Mouse (Mus musculus) brain, embryonic 18.5 days (tissue): ENCODE results near the gene Slc30a2.
"Not testable (repeated sequence)": the region's sequence is repeated elsewhere in the genome, so short reads cannot be mapped to it uniquely, and the experiment has no call there.

Experiments used
- DNase-seq: peaks from one replicate; pipeline ENCODE4 v3.0.0-alpha.2; 2012; ENCODE audit warnings: low read depth, low spot score

The Slc30a2 gene

GRCm38 (mm10) chr4:134343071-134344031, at the start of gene Slc30a2:
Gene Slc30a2, plus strand, starts transcription at chr4:134343181.
- DNase-seq = no peak

- DNase-seq = no peak
Measured at GRCm38 (mm10) chr4:134293692-134294163, 49.3 kb upstream of the Slc30a2 start.

- DNase-seq = not testable (repeated sequence)
Measured at GRCm38 (mm10) chr4:134296096-134296495, 46.9 kb upstream of the Slc30a2 start.

GRCm38 (mm10) chr4:134296523-134296922, 46.5 kb upstream of the Slc30a2 start:
- no peak for DNase-seq

- DNase-seq = no peak
Measured at GRCm38 (mm10) chr4:134297369-134297768, 45.6 kb upstream of the Slc30a2 start.

GRCm38 (mm10) chr4:134298626-134299497, 44.1 kb upstream of the Slc30a2 start:
- no peak for DNase-seq

- DNase-seq = no peak
Measured at GRCm38 (mm10) chr4:134299498-134299810, 43.5 kb upstream of the Slc30a2 start.

GRCm38 (mm10) chr4:134300316-134300715, 42.7 kb upstream of the Slc30a2 start:
- DNase-seq = no peak

GRCm38 (mm10) chr4:134302084-134302483, 40.9 kb upstream of the Slc30a2 start:
- DNase-seq = no peak

GRCm38 (mm10) chr4:134306963-134307362, 36.0 kb upstream of the Slc30a2 start:
- DNase-seq = no peak

- DNase-seq = no peak
Measured at GRCm38 (mm10) chr4:134307367-134308072, 35.5 kb upstream of the Slc30a2 start.

GRCm38 (mm10) chr4:134310106-134310505, 32.9 kb upstream of the Slc30a2 start:
- DNase-seq = no peak

GRCm38 (mm10) chr4:134310656-134311055, 32.3 kb upstream of the Slc30a2 start:
- DNase-seq = no peak

GRCm38 (mm10) chr4:134311784-134312183, 31.2 kb upstream of the Slc30a2 start:
- no peak for DNase-seq

- no peak for DNase-seq
Measured at GRCm38 (mm10) chr4:134312341-134312740, 30.6 kb upstream of the Slc30a2 start.

GRCm38 (mm10) chr4:134312901-134313300, 30.1 kb upstream of the Slc30a2 start:
- no peak for DNase-seq

- DNase-seq = no peak
Measured at GRCm38 (mm10) chr4:134314081-134314655, 28.8 kb upstream of the Slc30a2 start.

GRCm38 (mm10) chr4:134314876-134315275, 28.1 kb upstream of the Slc30a2 start, which contains the start of gene Trim63:
Gene Trim63, plus strand, starts transcription at chr4:134315120.
- DNase-seq = no peak

- no peak for DNase-seq
Measured at GRCm38 (mm10) chr4:134315470-134315869, 27.5 kb upstream of the Slc30a2 start.

GRCm38 (mm10) chr4:134316390-134316789, 26.6 kb upstream of the Slc30a2 start:
- no peak for DNase-seq

- DNase-seq = no peak
Measured at GRCm38 (mm10) chr4:134319074-134319473, 23.9 kb upstream of the Slc30a2 start.
